Mouse (Mus musculus): ENCODE results near the gene Nqo2. TPM values are rescaled to one million over a fixed set of nuclear protein-coding genes. Genes with fewer than 3 reads are reported as not detected.

Nqo2 gene
- polyA plus RNA-seq, 1 experiment = 25.1 TPM

DNA sequence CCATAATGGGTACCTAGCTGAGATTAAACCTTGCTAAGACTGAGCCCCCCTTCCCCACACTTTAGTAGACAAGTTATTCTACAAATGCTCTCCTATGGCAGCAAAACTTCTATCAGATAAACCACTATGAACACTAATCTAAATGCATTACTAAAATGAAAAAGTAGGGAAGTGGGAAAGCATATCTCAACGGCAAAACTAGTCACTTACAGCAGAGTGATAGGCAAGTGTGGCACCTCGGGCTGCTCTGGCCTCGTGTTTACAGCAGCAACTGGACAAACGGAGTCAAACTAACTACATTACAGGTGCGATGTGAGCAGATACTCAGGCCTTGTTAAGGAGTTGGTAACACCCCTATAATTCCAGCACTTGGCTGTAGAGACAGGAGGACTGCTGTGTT, 25.1 kb downstream of the Nqo2 start:
- TF ChIP-seq POLR2A (IDR thresholded peaks at IDR 0.05; ENCODE audit: insufficient read length, low read depth) = no peak
- no peak for TF ChIP-seq TCF12 (IDR thresholded peaks at IDR 0.05; ENCODE audit: insufficient read depth, poor library complexity, severe bottlenecking)
- no peak for TF ChIP-seq MYOG (IDR thresholded peaks at IDR 0.05; ENCODE audit: control insufficient read depth in 1 of 3, insufficient read depth in 1 of 3, insufficient read length in 2 of 3, low read depth in 2 of 3)
- Histone ChIP-seq H3K4me3 (no peak overlapping the region), H3K27me3 (ENCODE audit: control insufficient read depth, insufficient read depth, insufficient read length) (no peaks in the 10 kb centered on the region), H3K79me2 (ENCODE audit: control insufficient read depth, insufficient read depth) (no peaks in the 10 kb centered on the region), H3K36me3 (ENCODE audit: control insufficient read depth, insufficient read depth) (peaks cover 26% of the 10 kb centered on the region), H3K4me2 (ENCODE audit: low read depth) (no peak overlapping the region), H3ac (ENCODE audit: control insufficient read depth, insufficient read length) (no peak overlapping the region)

DNA sequence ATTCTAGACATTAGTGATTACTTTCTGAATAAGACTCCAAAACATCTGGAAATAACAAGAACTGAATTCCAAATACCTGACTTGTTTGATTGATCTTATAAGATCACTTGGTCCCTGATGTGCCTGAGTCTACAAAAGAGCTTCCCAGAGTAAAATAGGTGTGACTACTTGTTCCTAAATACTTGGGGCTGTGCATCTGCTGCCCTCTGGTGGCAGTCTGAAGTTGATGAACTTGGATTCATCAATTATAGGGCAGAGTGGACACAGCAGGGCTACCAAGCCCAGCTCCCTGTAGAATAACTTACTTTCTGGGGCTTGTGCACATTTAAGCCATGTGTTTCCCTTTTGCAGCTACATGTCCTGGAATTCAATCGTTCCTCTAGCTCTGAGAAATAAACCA, 30.7 kb downstream of the Nqo2 start:
- Histone ChIP-seq H3K36me3 (ENCODE audit: control insufficient read depth, insufficient read depth) (no peaks in the 10 kb centered on the region), H3ac (ENCODE audit: control insufficient read depth, insufficient read length) (no peak overlapping the region), H3K4me3 (no peak overlapping the region), H3K27me3 (ENCODE audit: control insufficient read depth, insufficient read depth, insufficient read length) (no peaks in the 10 kb centered on the region), H3K4me2 (ENCODE audit: low read depth) (no peak overlapping the region), H3K79me2 (ENCODE audit: control insufficient read depth, insufficient read depth) (no peaks in the 10 kb centered on the region)
- TF ChIP-seq USF1 (IDR thresholded peaks at IDR 0.05; ENCODE audit: low read depth) (no peak), TCF12 (IDR thresholded peaks at IDR 0.05; ENCODE audit: insufficient read depth, poor library complexity, severe bottlenecking) (no peak), REST (IDR thresholded peaks at IDR 0.05; ENCODE audit: insufficient read depth, insufficient read length) (no peak), POLR2AphosphoS2 (IDR thresholded peaks at IDR 0.05; ENCODE audit: insufficient read length, low read depth) (no peak), MAX (IDR thresholded peaks at IDR 0.05; ENCODE audit: low read depth) (no peak), TCF3 (IDR thresholded peaks at IDR 0.05; ENCODE audit: insufficient read length, low read depth) (no peak), SRF (IDR thresholded peaks at IDR 0.05; ENCODE audit: control insufficient read depth, insufficient read length, low read depth) (no peak), E2F4 (IDR thresholded peaks at IDR 0.05; ENCODE audit: insufficient read depth) (no peak), POLR2A (IDR thresholded peaks at IDR 0.05; ENCODE audit: insufficient read length, low read depth) (no peak), MYOD1 (IDR thresholded peaks at IDR 0.05; ENCODE audit: control insufficient read depth in 1 of 3, insufficient read length in 2 of 3, low read depth in 2 of 3) (no peak), MYOG (IDR thresholded peaks at IDR 0.05; ENCODE audit: control insufficient read depth in 1 of 3, insufficient read depth in 1 of 3, insufficient read length in 2 of 3, low read depth in 2 of 3) (no peak), CEBPB (IDR thresholded peaks at IDR 0.05; ENCODE audit: insufficient read depth, poor library complexity, severe bottlenecking) (no peak)

DNA sequence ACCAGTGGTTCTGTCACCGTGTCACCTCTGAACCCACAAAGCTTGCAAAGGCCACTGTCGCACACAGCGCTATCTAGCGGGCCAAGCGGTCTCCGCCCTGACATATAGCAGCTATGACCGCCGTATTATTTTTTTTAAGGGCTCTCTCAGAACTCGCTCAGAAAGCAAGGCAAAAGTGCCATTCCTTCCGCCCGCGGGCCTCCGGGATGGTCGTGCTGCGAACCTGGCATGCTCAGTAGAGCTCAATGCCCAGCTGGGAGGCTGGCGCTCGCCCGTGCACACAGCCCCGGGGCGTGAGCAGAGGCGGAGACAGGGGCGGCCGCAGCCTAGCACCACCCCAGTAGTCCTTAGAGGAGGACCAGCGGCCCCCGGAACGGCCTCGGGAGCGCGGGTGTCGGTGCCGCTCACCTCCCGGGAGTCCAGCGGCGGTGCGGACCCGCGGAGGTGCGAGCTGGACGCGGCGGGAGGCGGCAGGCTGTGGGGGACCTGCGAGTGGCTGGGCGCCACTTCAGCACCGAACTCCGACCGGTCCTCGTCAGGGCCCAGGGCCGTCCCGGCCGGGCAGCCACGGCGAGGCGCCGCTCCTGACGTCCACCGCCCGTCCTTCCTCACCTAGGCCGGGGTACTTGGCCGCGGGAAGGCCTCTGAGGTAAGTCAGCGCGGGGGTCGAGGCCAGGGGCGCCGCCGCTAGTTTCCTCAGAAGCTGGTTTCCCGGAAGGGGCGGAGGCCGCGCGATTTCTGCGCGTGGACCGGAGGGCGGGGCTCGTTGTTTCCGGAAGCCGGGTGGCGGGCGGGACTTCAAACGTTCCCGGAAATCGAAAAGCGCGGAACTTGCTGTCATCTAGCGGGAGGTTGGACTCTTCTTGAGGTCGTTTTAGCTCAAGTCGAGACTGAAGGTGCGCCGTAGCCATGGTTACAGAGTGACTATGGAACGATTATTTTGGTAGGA, 37.8 kb downstream of the Nqo2 start, which contains the start of the genes Ripk1 and Serpinb6a:
Gene Ripk1, plus strand, starts transcription at position 306 of the 949 bp plus-strand sequence.
Gene Serpinb6a, minus strand, starts transcription at position 737 of the 949 bp plus-strand sequence.
- TF ChIP-seq USF1 (IDR thresholded peaks at IDR 0.05; ENCODE audit: low read depth) (no peak), POLR2A (IDR thresholded peaks at IDR 0.05; ENCODE audit: insufficient read length, low read depth) (peak; percentile 78), SRF (IDR thresholded peaks at IDR 0.05; ENCODE audit: control insufficient read depth, insufficient read length, low read depth) (no peak), POLR2AphosphoS2 (IDR thresholded peaks at IDR 0.05; ENCODE audit: insufficient read length, low read depth) (peak; percentile 80), CEBPB (IDR thresholded peaks at IDR 0.05; ENCODE audit: insufficient read depth, poor library complexity, severe bottlenecking) (no peak), MYOG (IDR thresholded peaks at IDR 0.05; ENCODE audit: control insufficient read depth in 1 of 3, insufficient read depth in 1 of 3, insufficient read length in 2 of 3, low read depth in 2 of 3) (no peak), E2F4 (IDR thresholded peaks at IDR 0.05; ENCODE audit: insufficient read depth) (peak; percentile 82)
- Histone ChIP-seq H3K4me2 (ENCODE audit: low read depth) (peak within 1 kb of the TSS; percentile 98), H3K4me3 (peak within 1 kb of the TSS; percentile 63), H3K79me2 (ENCODE audit: control insufficient read depth, insufficient read depth) (peaks cover 47% of the 10 kb centered on the region), H3K36me3 (ENCODE audit: control insufficient read depth, insufficient read depth) (no peaks in the 10 kb centered on the region), H3ac (ENCODE audit: control insufficient read depth, insufficient read length) (peak within 1 kb of the TSS; percentile 80), H3K27me3 (ENCODE audit: control insufficient read depth, insufficient read depth, insufficient read length) (no peaks in the 10 kb centered on the region)

DNA sequence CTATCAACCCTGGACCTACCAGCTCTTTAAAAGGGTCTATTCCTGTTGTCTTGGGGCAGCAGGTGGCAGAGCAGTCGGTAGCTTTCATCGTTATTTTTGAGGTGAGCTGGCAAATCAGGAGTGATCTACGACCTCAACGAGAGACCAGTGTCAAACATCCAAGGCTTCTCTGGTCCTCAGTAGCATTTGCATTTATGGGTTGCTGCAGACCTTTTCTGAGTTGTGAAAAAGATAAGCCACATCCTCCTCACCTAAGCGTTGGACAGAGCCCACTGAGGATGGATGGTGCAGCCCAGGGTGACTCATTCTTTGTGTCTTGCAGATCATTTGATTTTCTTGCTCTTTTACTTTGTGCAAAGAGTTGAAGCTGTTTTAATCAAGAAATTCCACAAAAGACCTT, 38.6 kb downstream of the Nqo2 start:
- peak overlapping the region; percentile 98 for H3K4me2 ChIP-seq (ENCODE audit: low read depth)
- no peaks in the 10 kb centered on the region for H3K27me3 ChIP-seq (ENCODE audit: control insufficient read depth, insufficient read depth, insufficient read length)
- no peaks in the 10 kb centered on the region for H3K36me3 ChIP-seq (ENCODE audit: control insufficient read depth, insufficient read depth)

More for the DNA sequence above, 38.6 kb downstream of the Nqo2 start:
- no peak for TF ChIP-seq POLR2AphosphoS2 (IDR thresholded peaks at IDR 0.05; ENCODE audit: insufficient read length, low read depth)
- TF ChIP-seq TCF12 (IDR thresholded peaks at IDR 0.05; ENCODE audit: insufficient read depth, poor library complexity, severe bottlenecking) = no peak
- TF ChIP-seq POLR2A (IDR thresholded peaks at IDR 0.05; ENCODE audit: insufficient read length, low read depth) = no peak
- TF ChIP-seq MYOG (IDR thresholded peaks at IDR 0.05; ENCODE audit: control insufficient read depth in 1 of 3, insufficient read depth in 1 of 3, insufficient read length in 2 of 3, low read depth in 2 of 3) = no peak
- TF ChIP-seq MAX (IDR thresholded peaks at IDR 0.05; ENCODE audit: low read depth) = no peak
- no peak for TF ChIP-seq E2F4 (IDR thresholded peaks at IDR 0.05; ENCODE audit: insufficient read depth)
- TF ChIP-seq SRF (IDR thresholded peaks at IDR 0.05; ENCODE audit: control insufficient read depth, insufficient read length, low read depth) = no peak
- no peak for TF ChIP-seq REST (IDR thresholded peaks at IDR 0.05; ENCODE audit: insufficient read depth, insufficient read length)
- no peak for TF ChIP-seq CEBPB (IDR thresholded peaks at IDR 0.05; ENCODE audit: insufficient read depth, poor library complexity, severe bottlenecking)
- TF ChIP-seq USF1 (IDR thresholded peaks at IDR 0.05; ENCODE audit: low read depth) = no peak
- no peak for TF ChIP-seq MYOD1 (IDR thresholded peaks at IDR 0.05; ENCODE audit: control insufficient read depth in 1 of 3, insufficient read length in 2 of 3, low read depth in 2 of 3)
- no peak for TF ChIP-seq TCF3 (IDR thresholded peaks at IDR 0.05; ENCODE audit: insufficient read length, low read depth)
- Histone ChIP-seq H3K79me2 (ENCODE audit: control insufficient read depth, insufficient read depth) (peaks cover 49% of the 10 kb centered on the region), H3ac (ENCODE audit: control insufficient read depth, insufficient read length) (peak overlapping the region; percentile 80), H3K4me3 (peak overlapping the region; percentile 63)

Data from myocyte (in vitro differentiated cells).